Mouse (Mus musculus) ES-E14 (cell line): ENCODE measurements at regions not wholly inside any gene's neighbourhood (a gene's known extent, or its start where the extent isn't known, plus 50 kb on each side); places are given as distances from the start of the nearest gene placed in this dataset.
"Not testable (repeated sequence)": the region's sequence is repeated elsewhere in the genome, so short reads cannot be mapped to it uniquely, and the experiment has no call there.

Experiments
- MAFK ChIP-seq: IDR thresholded peaks from 2 replicates; pipeline ENCODE4 v1.6.1; 2014; ENCODE audit warnings: mild to moderate bottlenecking, low read depth, low read length, inconsistent platforms; ENCODE audit not compliant: insufficient read depth
- ZC3H11A ChIP-seq: IDR thresholded peaks from 2 replicates; pipeline ENCODE4 v1.6.1; 2012; ENCODE audit warnings: low read depth, mild to moderate bottlenecking, inconsistent platforms, low read length, borderline replicate concordance
- ZNF384 ChIP-seq: IDR thresholded peaks from 2 replicates; pipeline ENCODE4 v1.6.1; 2012; ENCODE audit warnings: low read depth, low read length, inconsistent platforms

DNA sequence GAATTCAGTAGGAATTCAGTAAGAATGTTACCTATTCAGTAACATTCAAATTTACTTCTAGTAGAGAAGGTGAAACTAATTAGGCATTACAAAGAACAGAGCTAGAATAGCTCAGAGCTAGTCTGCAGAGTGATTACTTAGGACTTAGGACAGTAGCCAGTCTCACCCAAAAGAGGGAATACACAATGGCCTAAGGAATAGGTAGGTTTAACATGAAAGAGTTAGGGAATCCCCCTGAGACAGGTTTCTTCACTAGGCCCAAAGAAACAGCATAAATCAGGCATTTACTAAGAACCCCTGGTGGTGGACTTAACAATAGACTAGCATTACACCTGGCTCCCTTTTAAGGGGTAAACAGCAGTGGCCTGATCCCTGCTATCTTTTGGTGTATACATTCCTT is 357.7 kb upstream of the Kcnh7 start:
- not testable (repeated sequence) for TF ChIP-seq ZC3H11A, ZNF384, MAFK
